Mouse (Mus musculus): ENCODE measurements at regions not wholly inside any gene's neighbourhood (a gene's known extent, or its start where the extent isn't known, plus 50 kb on each side); places are given as distances from the start of the nearest gene placed in this dataset.

GRCm38 (mm10) chr17:83115832-83116480 lies 99.1 kb upstream of the Pkdcc start:
- TF ChIP-seq CTCF (IDR thresholded peaks at IDR 0.05; ENCODE audit: low read depth) (no peak), EP300 (optimal IDR thresholded peaks at IDR 0.05) (no peak)

Data from stomach, postnatal 0 days (tissue).